Mouse (Mus musculus) forebrain, embryonic 13.5 days (tissue): ENCODE measurements around the gene Gm8104. TPM values are rescaled to one million over a fixed set of nuclear protein-coding genes. Genes with fewer than 3 reads are reported as not detected.
"Not testable (repeated sequence)": the region's sequence is repeated elsewhere in the genome, so short reads cannot be mapped to it uniquely, and the experiment has no call there.

ENCODE experiments used
- ATAC-seq: fragments of 200-750 bp; cut with Nextera tagmentation; 2 replicates; pipeline ENCODE4 v1.8.0; 2017
- H3K27ac ChIP-seq: fragments of 300-500 bp; sonication (generic); 2 replicates; pipeline ENCODE4 v1.5.1; 2015; ENCODE audit warnings: inconsistent platforms, mild to moderate bottlenecking, moderate library complexity
- H3K27me3 ChIP-seq: fragments of 300-500 bp; sonication (generic); 2 replicates; pipeline ENCODE4 v1.6.1; 2015; ENCODE audit warnings: mild to moderate bottlenecking, inconsistent platforms
- H3K36me3 ChIP-seq: fragments of 300-500 bp; sonication (generic); 2 replicates; pipeline ENCODE4 v1.6.1; 2015; ENCODE audit warnings: mild to moderate bottlenecking, inconsistent platforms; ENCODE audit not compliant: poor library complexity, severe bottlenecking
- H3K4me1 ChIP-seq: fragments of 300-500 bp; sonication (generic); 2 replicates; pipeline ENCODE4 v1.6.1; 2015; ENCODE audit warnings: inconsistent platforms
- H3K4me2 ChIP-seq: fragments of 300-500 bp; sonication (generic); 2 replicates; pipeline ENCODE4 v1.6.1; 2015; ENCODE audit warnings: inconsistent platforms, mild to moderate bottlenecking, moderate library complexity
- H3K4me3 ChIP-seq: fragments of 300-500 bp; sonication (generic); 2 replicates; pipeline ENCODE4 v1.5.1; 2015; ENCODE audit warnings: mild to moderate bottlenecking, inconsistent platforms
- H3K9ac ChIP-seq: fragments of 300-500 bp; sonication (generic); 2 replicates; pipeline ENCODE4 v1.6.1; 2015; ENCODE audit warnings: mild to moderate bottlenecking, inconsistent platforms
- H3K9me3 ChIP-seq: fragments of 300-500 bp; sonication (generic); replicated peaks from 2 replicates; pipeline ENCODE4 v1.6.1; 2016; ENCODE audit warnings: inconsistent platforms
- WGBS: fragments of 180-500 bp; shearing (Covaris S2); methylation state at CpG from one replicate; pipeline ENCODE4 v1.1.7; 2015; 5-methylcytosine and 5-hydroxymethylcytosine counted together
- polyA plus RNA-seq: library from polyadenylated mRNA; unstranded; fragments of >200 nt; fragmentation: Nextera tagmentation; extraction: Ambion mirVana; gene quantifications from 2 replicates; pipeline ENCODE4 v1.2.1, GENCODE M21; 2015

Gene Gm8104
- not detected in 2 replicates for polyA plus RNA-seq

DNA sequence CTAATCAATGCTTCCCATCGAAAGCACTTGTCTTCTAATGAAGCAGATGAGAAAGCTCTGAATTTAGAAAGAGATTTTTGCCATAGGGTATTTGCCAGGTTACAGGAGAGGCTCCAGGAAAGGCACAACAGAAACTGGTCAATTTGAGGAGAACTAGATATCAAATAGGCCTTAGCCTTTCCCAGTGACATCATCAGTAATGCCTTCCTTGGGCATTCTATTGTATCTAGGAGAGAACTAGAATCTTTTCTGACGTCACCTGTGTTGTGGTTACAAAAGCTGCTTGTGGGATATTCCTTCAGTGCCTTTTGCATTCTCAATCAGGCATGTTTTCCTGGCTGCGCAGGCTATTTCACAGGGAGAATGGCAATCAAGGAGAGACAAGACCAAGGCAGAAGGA lies at the start of gene Gm8104:
Gene Gm8104, plus strand, starts transcription at position 301 of the 400 bp plus-strand sequence.
- H3K4me1 ChIP-seq, H3K27me3 ChIP-seq, H3K27ac ChIP-seq, H3K9ac ChIP-seq, H3K9me3 ChIP-seq, H3K36me3 ChIP-seq, ATAC-seq, H3K4me3 ChIP-seq, H3K4me2 ChIP-seq: not testable (repeated sequence)
- WGBS: 68% methylated on average over 3 of the region's 3 CpGs

DNA sequence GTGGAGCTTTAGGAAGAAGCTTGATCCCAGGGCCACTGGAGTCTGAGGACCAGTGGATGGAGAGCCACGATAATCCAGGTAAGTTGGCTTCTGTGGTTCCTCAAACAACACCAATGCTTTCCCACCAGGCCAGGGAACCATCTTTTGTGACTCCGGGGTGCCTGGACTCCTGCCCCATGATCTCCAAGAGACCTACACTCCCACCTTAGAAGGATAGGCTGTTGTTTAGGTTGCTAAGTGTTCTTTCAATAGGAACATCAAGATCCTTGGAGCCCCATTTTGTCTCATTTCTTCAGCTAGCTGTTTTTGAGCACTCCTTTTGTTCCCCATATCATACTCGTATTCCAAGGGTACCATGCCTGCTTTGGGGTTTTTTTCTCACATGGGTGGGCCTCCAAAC lies 42.3 kb upstream of the Gm8104 start:
- not testable (repeated sequence) for H3K36me3 ChIP-seq, H3K9me3 ChIP-seq, ATAC-seq, H3K9ac ChIP-seq, H3K27me3 ChIP-seq, H3K4me1 ChIP-seq, H3K4me2 ChIP-seq, H3K27ac ChIP-seq, H3K4me3 ChIP-seq
- WGBS: 79% methylated on average over 3 of the region's 3 CpGs

DNA sequence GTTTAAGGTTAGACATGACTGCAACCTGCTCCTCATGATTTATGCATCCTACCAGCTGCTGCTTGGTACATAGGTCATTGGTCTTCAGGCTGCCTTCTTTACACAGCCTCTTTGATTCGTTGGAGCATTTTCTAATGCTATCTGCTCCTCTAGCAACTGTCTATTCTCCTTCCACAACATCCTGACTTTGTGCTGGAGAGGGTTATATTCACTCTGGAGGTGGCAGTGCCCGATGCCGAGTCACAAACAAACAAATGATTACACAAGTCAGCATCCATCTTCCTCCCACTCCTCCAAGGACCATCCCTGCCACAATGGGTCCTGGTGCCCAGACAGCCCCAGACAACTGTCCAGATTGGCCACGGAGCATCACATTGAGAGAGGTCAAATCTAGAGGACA lies 40.2 kb upstream of the Gm8104 start:
- H3K27ac ChIP-seq, H3K9ac ChIP-seq, H3K4me1 ChIP-seq, H3K4me3 ChIP-seq, H3K27me3 ChIP-seq, H3K36me3 ChIP-seq, ATAC-seq, H3K4me2 ChIP-seq, H3K9me3 ChIP-seq: not testable (repeated sequence)
- WGBS: 75% methylated on average over 4 of the region's 4 CpGs

DNA sequence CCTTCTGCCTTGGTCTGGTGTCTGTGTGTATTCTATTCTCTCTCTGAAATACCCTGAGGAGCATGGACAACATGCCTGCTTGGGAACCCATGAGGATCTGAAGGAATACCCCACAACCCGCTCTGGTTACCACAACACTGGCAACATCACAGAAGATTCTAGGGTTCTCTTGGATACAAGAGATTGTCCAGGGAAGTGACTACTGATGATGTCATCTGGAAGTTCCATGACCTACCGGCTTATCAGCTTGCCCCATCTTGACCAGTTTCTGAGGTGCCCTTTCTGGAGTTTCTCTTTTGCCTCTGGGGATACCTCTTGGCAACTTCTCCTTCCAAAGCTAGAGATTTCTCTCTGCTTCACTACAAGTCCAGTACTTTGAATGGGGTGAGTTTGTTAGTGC lies 23.9 kb upstream of the Gm8104 start, which contains the start of gene Gm8094:
Gene Gm8094, minus strand, starts transcription at position 101 of the 400 bp plus-strand sequence.
- H3K36me3 ChIP-seq, H3K4me1 ChIP-seq, H3K9ac ChIP-seq, H3K27me3 ChIP-seq, H3K27ac ChIP-seq, H3K4me3 ChIP-seq, H3K9me3 ChIP-seq, ATAC-seq, H3K4me2 ChIP-seq: not testable (repeated sequence)
- WGBS: 89% methylated on average over 2 of the region's 2 CpGs

DNA sequence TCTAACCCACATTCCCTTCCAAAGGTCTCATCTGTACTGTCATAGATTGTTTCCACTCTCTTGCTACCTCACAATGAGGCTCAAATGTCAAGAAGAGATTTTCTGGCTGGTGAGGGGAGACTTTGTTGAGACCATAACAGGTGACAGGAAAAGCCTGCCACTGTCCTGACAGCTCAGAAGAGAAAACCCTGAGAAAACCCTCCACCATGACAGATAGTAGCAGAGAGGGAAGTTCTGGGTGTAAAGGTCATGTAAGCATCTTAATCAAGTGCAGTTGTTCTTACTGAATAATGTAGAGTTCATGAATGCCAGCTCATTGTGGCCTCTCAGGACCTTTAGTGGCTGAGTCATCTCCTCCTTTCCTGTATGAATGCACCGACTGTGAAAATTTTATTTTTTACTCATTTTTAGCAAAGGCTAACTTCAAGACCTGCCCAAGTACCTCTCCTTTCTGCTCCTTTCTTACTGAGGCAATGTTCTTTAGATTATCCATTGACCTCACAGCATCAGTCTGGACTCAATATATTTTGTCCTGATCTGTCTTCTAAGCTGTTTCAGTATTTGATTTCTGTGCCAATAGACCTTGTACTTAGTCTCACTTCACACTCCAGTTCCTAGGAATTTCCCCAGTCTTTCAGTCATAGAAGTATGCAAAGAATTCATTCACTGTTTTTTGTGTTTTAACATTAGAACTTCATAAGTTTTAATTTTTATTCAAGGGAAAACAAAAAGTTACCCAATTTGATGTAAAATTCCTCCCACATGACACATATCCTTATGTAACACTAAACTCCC lies 15.3 kb upstream of the Gm8104 start:
- not testable (repeated sequence) for ATAC-seq, H3K4me2 ChIP-seq, H3K4me3 ChIP-seq, H3K36me3 ChIP-seq, H3K9me3 ChIP-seq, H3K27ac ChIP-seq, H3K4me1 ChIP-seq, H3K9ac ChIP-seq, H3K27me3 ChIP-seq
- WGBS: 83% methylated on average over 1 of the region's 1 CpGs

DNA sequence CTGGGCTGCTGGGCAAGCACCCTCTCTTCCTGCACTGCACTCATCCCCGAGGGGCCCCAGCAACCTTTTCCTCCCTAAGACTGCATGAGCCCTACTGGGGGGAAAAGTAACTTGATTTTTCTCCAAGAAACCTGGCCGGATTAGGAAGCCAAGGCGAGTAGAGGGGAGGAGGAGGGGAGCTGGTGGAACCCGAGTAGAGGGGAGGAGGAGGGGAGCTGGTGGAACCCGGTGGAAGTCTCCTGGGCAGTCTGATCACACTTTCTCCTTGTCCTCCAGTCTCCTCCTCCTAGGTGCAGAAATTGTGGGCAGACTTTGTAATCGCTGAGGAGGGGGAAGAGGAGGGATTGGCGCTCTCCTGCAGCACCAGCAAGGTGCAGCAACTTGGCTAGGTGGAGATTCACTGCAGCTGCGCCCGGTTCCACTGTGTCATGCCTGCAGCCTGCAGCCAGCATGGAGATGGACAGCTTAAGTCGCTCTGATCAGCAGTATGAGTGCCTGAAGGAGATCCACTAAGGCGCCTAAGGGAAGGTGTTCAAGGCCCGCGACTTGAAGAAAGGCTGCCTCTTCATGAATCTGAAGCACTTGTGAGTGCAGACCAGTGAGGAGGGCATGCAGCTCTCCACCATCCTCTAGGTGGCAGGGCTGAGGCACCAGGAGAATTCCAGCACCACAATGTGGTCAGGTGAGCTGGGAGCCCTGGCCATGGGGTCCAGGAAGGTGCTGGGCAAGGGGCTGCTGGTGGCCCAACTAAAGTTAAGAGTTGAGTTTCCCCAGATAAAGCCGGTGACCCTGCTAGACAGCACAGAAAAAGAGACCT lies 11.1 kb upstream of the Gm8104 start:
- 33% methylated on average over 1 of the region's 14 CpGs for WGBS
- H3K4me3 ChIP-seq, H3K27ac ChIP-seq, H3K9ac ChIP-seq, ATAC-seq, H3K27me3 ChIP-seq, H3K4me2 ChIP-seq, H3K9me3 ChIP-seq, H3K4me1 ChIP-seq, H3K36me3 ChIP-seq: not testable (repeated sequence)

DNA sequence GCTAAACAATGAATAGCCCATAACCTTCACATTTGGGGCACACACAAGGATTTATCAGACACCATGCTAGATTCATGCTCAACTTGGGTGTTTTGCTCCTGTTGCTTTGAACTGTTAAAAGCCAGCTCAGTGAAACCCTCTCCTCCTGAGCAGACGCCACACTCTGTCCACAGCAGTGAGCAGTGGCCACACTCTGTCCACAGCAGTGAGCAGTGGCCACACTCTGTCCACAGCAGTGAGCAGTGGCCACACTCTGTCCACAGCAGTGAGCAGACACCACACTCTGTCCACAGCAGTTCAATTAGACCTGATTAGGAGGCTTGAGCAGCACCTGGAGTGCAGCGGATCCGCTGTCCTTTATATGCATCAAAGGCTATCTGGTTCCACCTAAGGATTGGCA lies 19.3 kb downstream of the Gm8104 start:
- not testable (repeated sequence) for H3K9ac ChIP-seq, H3K36me3 ChIP-seq, H3K9me3 ChIP-seq, H3K4me3 ChIP-seq, H3K4me2 ChIP-seq, H3K27me3 ChIP-seq, ATAC-seq, H3K27ac ChIP-seq, H3K4me1 ChIP-seq
- 90% methylated on average over 3 of the region's 3 CpGs for WGBS

DNA sequence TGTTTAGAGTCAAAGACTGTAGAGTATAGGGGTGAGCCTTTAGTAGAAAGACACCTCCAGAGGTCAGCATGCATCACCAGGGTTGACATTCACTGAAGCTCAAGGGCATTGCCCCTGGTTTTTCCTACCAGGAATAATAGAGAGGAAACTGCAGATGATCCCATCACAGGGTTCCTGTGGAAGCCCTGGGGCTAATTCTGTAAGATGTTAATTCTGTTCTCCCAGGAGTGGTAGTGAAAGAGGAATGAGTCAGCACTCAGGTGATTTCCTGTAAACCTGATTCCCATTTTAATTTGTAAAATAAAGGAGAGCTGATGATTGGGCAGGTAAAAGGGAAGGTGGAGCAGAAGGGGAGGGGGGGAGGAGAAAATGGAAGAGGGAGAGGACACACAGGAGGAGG lies 25.9 kb downstream of the Gm8104 start:
- not testable (repeated sequence) for H3K27ac ChIP-seq, H3K9me3 ChIP-seq, ATAC-seq, H3K9ac ChIP-seq, H3K36me3 ChIP-seq, H3K4me3 ChIP-seq, H3K27me3 ChIP-seq, H3K4me1 ChIP-seq, H3K4me2 ChIP-seq

Other genes starting within 250 kb of the Gm8104 start
- not detected in 2 replicates for gene Gm21977, start 247.1 kb upstream of the Gm8104 start, polyA plus RNA-seq
- gene Gm8082, start 107.0 kb upstream of the Gm8104 start, polyA plus RNA-seq: not detected in 2 replicates
- not detected in 2 replicates for gene Gm10376, start 85.0 kb upstream of the Gm8104 start, polyA plus RNA-seq
- not detected in 2 replicates for gene Gm8094, start 24.0 kb upstream of the Gm8104 start, polyA plus RNA-seq
- gene Gm7233, start 79.3 kb downstream of the Gm8104 start, polyA plus RNA-seq: not detected in 2 replicates
- not detected in 2 replicates for gene Gm8122, start 134.7 kb downstream of the Gm8104 start, polyA plus RNA-seq
- gene Gm8126, start 158.0 kb downstream of the Gm8104 start, polyA plus RNA-seq: not detected in 2 replicates
- not detected in 2 replicates for gene Gm9732, start 174.4 kb downstream of the Gm8104 start, polyA plus RNA-seq
- gene Gm8127, start 193.2 kb downstream of the Gm8104 start, polyA plus RNA-seq: not detected in 2 replicates
- not detected in 2 replicates for gene 1700001F09Rik, start 247.2 kb downstream of the Gm8104 start, polyA plus RNA-seq